Mouse (Mus musculus) neural tube, embryonic 11.5 days (tissue): Measurements from ENCODE around the gene Wdr60. TPM values are rescaled to one million over a fixed set of nuclear protein-coding genes. Genes with fewer than 3 reads are reported as not detected.

Experiments
- ATAC-seq: fragments of 200-750 bp; cut with Nextera tagmentation; 2 replicates; pipeline ENCODE4 v1.8.0; 2017; ENCODE audit warnings: moderate number of reproducible peaks, mild to moderate bottlenecking, moderate TSS enrichment, moderate library complexity; ENCODE audit not compliant: insufficient read depth, low FRiP score, low TSS enrichment
- DNase-seq: peaks from one replicate; pipeline ENCODE4 v3.0.0-alpha.2; 2015; ENCODE audit warnings: low spot score
- H3K27ac ChIP-seq: fragments of 300-500 bp; sonication (generic); 2 replicates; pipeline ENCODE4 v1.5.1; 2014; ENCODE audit warnings: low read depth, mild to moderate bottlenecking, low read length
- H3K27me3 ChIP-seq: fragments of 300-500 bp; sonication (generic); 2 replicates; pipeline ENCODE4 v1.6.1; 2014; ENCODE audit warnings: mild to moderate bottlenecking, low read length, mixed read lengths; ENCODE audit not compliant: control insufficient read depth, insufficient read depth
- H3K36me3 ChIP-seq: fragments of 300-500 bp; sonication (generic); 2 replicates; pipeline ENCODE4 v1.6.1; 2014; ENCODE audit warnings: mild to moderate bottlenecking, low read length, moderate library complexity, mixed read lengths; ENCODE audit not compliant: control insufficient read depth, insufficient read depth
- H3K4me1 ChIP-seq: fragments of 300-500 bp; sonication (generic); 2 replicates; pipeline ENCODE4 v1.6.1; 2014; ENCODE audit warnings: low read length, mixed read lengths; ENCODE audit not compliant: control insufficient read depth, insufficient read depth
- H3K4me2 ChIP-seq: fragments of 300-500 bp; sonication (generic); 2 replicates; pipeline ENCODE4 v1.6.1; 2014; ENCODE audit warnings: low read depth, mild to moderate bottlenecking, moderate library complexity
- H3K4me3 ChIP-seq: fragments of 300-500 bp; sonication (generic); 2 replicates; pipeline ENCODE4 v1.5.1; 2014; ENCODE audit warnings: low read depth, low read length
- H3K9ac ChIP-seq: fragments of 300-500 bp; sonication (generic); 2 replicates; pipeline ENCODE4 v1.6.1; 2014; ENCODE audit warnings: mild to moderate bottlenecking, low read length
- H3K9me3 ChIP-seq: fragments of 300-500 bp; sonication (generic); 2 replicates; pipeline ENCODE4 v1.6.1; 2016; ENCODE audit warnings: low read length; ENCODE audit not compliant: control insufficient read depth
- WGBS: fragments of 180-500 bp; shearing (Covaris S2); extraction: QIAGEN DNeasy Blood & Tissue Kit; methylation state at CpG from one replicate; pipeline ENCODE4 v1.1.7; 2014; 5-methylcytosine and 5-hydroxymethylcytosine counted together
- polyA plus RNA-seq: library from polyadenylated mRNA; unstranded; fragments of >200 nt; fragmentation: Nextera tagmentation; extraction: Ambion mirVana; gene quantifications from 2 replicates; pipeline ENCODE4 v1.2.1, GENCODE M21; 2014

Wdr60 gene
- polyA plus RNA-seq, 1 experiment from 2014 or later, result 14.9 TPM

DNA sequence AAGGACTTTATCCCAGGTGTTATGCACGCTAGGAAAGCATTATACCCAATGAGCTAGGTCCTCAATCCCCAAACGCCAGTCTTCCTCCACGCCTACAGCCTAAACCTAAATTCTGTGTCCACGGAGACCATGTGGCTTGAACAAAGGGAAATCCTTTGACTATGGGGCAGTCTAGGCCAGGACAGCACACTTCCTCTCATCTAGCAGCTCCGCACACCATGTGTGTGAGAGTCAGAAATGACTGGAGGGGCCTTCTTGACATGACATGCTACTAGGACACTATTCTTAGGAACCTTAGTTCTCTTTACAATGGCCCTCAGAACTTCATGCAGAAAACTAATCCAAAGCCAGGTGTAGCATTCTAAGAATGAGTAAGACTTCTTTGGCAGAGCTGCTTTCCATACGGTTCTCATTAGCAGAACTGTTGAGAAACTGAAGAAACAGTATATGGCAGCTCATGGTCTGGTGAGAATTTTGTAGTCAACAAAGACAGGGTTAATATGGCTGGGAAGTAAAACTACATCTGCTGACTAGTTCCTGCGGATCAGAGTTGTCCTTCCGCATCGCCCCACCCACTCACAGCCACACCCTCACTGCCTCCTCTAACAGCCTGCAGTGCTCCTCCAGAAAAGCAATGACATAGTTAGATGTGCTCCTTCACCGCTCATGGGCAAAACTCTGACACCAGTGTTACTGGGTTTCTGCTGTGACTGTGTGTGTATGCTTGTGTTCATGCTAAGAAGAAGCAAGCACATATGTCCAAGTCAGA lies 36.3 kb downstream of the Wdr60 start:
- Histone ChIP-seq H3K36me3 (no peaks in the 10 kb centered on the region), H3K9ac (no peak overlapping the region), H3K9me3 (no peaks in the 10 kb centered on the region), H3K27me3 (no peaks in the 10 kb centered on the region), H3K4me2 (no peak overlapping the region), H3K4me1 (no peaks in the 10 kb centered on the region), H3K27ac (no peak overlapping the region), H3K4me3 (no peak overlapping the region)
- no peak for ATAC-seq
- 90% methylated on average over 10 of the region's 10 CpGs for WGBS
- no peak for DNase-seq

DNA sequence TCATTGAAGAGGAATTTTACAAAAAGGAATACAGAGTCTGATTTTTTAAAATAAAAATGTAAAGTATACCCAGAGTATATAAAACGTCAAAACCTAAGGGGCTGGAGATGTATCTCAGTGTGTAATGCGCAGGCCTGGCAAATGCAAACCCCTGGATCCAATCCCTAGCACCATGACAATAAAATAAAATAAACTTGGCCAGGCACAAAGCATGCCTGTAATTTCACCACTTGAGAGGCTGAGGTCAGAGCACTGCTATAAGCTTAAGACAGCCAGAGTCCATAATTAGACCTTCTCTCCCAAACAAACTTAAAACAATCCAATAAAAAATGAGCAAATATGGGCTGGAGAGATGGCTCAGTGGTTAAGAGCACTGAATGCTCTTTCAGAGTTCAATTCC lies 39.7 kb downstream of the Wdr60 start:
- H3K9me3 ChIP-seq, result no peaks in the 10 kb centered on the region
- no peak overlapping the region for H3K27ac ChIP-seq
- WGBS, result 99% methylated on average over 2 of the region's 2 CpGs
- H3K4me1 ChIP-seq, result no peaks in the 10 kb centered on the region
- no peak for DNase-seq
- H3K4me3 ChIP-seq, result no peak overlapping the region
- ATAC-seq, result no peak
- H3K36me3 ChIP-seq, result no peaks in the 10 kb centered on the region
- H3K9ac ChIP-seq, result no peak overlapping the region
- no peak overlapping the region for H3K4me2 ChIP-seq
- H3K27me3 ChIP-seq, result no peaks in the 10 kb centered on the region

DNA sequence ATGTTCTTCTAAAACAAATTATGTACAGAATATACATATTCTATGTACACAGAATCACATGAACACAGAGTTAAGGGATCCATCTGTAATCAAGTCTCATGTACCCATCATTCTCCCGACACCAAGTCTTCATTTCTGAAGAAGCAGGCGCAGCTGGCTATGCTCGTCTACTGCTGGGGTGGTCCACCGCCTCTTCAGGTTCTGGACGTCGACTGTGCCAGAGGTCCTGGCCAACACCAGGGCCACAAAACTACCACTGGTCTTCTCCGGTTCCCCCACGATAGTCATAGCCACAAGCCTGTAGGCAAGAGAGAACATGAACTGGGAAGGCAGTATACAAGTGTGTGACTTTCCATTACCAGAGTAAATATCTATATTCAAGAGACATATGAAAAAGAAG lies 55.3 kb downstream of the Wdr60 start:
- no peak for DNase-seq
- Histone ChIP-seq H3K4me2 (no peak overlapping the region), H3K9ac (no peak overlapping the region), H3K9me3 (no peaks in the 10 kb centered on the region), H3K4me1 (no peaks in the 10 kb centered on the region), H3K27ac (no peak overlapping the region), H3K36me3 (no peaks in the 10 kb centered on the region), H3K4me3 (no peak overlapping the region), H3K27me3 (no peaks in the 10 kb centered on the region)
- WGBS, result 93% methylated on average over 8 of the region's 8 CpGs
- ATAC-seq, result no peak

DNA sequence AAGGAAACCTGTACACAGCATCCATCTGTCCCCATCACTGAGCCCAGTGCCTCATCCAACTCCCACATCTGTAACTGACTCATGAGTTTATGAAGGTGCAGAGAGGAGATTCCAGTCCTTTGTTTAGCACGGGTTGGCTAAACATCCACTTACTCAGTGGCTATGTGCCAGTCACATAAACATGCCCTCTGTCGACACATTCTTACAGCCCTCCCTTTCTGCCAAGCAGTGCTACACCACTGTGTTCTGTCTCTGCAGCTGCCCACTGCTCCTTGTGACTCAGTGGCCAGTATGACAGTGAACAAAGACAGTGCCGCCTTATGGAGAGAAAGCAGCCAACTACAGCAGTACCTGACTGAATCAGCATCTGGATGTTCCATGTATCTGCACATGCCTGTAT lies 57.1 kb downstream of the Wdr60 start:
- Histone ChIP-seq H3K9ac (no peak overlapping the region), H3K4me3 (no peak overlapping the region), H3K36me3 (no peaks in the 10 kb centered on the region), H3K27me3 (no peaks in the 10 kb centered on the region), H3K4me2 (no peak overlapping the region), H3K9me3 (no peaks in the 10 kb centered on the region), H3K4me1 (no peaks in the 10 kb centered on the region), H3K27ac (no peak overlapping the region)
- 92% methylated on average over 3 of the region's 3 CpGs for WGBS
- no peak for ATAC-seq
- DNase-seq, result no peak

DNA sequence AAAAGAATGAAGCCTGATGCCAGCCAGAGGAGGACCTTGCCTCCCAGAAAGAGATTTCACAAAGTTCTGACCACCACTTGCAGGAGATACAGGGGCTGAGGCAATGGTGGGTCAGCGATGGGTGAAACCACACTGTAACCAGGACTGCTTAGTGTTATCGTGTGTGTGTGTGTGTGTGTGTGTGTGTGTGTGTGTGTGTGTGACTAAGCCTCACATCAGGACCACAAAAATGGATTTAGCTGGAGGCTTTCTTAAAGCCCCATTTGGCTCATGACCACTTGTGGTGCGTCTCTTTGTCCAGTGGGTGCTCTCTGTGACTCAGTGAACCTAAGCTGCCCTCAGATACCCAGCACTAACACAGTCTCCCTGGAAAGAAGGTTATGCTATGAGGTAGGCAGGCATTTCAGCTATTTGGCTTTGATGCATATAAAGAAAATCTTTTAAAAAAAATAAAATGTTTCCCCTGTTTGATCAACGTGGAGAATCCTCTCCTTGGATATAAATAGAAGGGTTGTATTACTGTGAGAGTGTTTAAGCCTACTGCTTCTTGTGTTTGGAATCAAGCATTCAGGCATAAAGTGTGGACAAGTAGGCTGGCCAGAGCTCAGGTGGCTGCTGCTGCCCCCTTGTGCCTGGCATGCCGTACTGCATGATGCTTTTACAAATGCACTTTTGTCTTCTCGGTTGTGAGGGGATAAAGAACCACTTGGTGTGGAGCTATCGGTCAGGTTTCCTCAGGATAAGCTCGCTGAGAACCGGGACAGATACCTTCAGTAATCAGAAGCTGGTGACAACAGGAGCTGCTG lies 60.4 kb downstream of the Wdr60 start:
- ATAC-seq, result peak; percentile 71; the same call in 1 of the 2 replicates
- Histone ChIP-seq H3K4me3 (no peak overlapping the region), H3K9ac (no peak overlapping the region), H3K27me3 (no peaks in the 10 kb centered on the region), H3K9me3 (no peaks in the 10 kb centered on the region), H3K27ac (no peak overlapping the region), H3K4me2 (no peak overlapping the region), H3K36me3 (no peaks in the 10 kb centered on the region), H3K4me1 (no peaks in the 10 kb centered on the region)
- peak; percentile 60 for DNase-seq
- 40% methylated on average over 9 of the region's 9 CpGs for WGBS

DNA sequence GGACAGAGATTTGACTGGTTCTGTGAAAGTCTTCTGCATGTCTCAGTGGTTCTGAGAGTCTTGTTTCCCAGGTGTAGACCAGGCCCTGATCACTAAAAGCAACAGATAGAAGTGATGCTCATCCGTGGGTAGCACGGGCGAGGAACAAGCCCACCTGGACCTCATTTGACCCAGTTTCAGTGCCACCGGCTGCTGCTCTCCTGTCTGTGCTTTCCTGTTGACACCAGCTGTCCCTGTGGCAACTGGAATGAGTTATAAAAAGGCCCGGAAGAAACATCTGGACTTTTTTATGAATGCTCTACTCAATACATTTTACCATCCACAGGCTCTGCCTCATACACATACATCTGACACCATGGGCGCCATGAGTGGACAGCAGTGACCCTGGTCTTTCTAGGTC lies 64.0 kb downstream of the Wdr60 start:
- 89% methylated on average over 6 of the region's 6 CpGs for WGBS
- DNase-seq, result no peak
- Histone ChIP-seq H3K27me3 (no peaks in the 10 kb centered on the region), H3K36me3 (no peaks in the 10 kb centered on the region), H3K9ac (no peak overlapping the region), H3K9me3 (no peaks in the 10 kb centered on the region), H3K27ac (no peak overlapping the region), H3K4me2 (no peak overlapping the region), H3K4me1 (no peaks in the 10 kb centered on the region), H3K4me3 (no peak overlapping the region)
- no peak for ATAC-seq

DNA sequence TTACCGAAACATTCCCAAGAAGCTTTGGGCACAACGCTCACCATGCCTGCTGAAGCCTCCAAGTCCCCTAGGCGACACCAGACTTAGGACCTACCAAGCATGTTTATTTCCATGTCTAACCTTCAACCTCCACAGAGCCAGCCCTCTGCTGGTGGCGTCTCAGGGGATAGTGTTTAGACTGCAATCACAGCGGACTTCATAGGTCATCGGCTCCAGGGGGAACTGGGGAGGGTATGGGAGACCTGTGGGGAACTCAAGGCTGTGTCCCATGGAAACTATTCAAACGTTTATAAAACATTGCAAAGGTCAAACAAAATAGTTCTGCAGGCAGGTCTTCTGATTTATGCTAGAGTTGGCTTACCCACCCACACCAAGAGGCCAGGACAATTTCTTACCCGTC lies 66.6 kb downstream of the Wdr60 start:
- no peak for ATAC-seq
- Histone ChIP-seq H3K9ac (no peak overlapping the region), H3K4me2 (no peak overlapping the region), H3K36me3 (no peaks in the 10 kb centered on the region), H3K27me3 (no peaks in the 10 kb centered on the region), H3K4me3 (no peak overlapping the region), H3K4me1 (no peaks in the 10 kb centered on the region), H3K9me3 (no peaks in the 10 kb centered on the region), H3K27ac (no peak overlapping the region)
- 81% methylated on average over 8 of the region's 8 CpGs for WGBS
- no peak for DNase-seq

DNA sequence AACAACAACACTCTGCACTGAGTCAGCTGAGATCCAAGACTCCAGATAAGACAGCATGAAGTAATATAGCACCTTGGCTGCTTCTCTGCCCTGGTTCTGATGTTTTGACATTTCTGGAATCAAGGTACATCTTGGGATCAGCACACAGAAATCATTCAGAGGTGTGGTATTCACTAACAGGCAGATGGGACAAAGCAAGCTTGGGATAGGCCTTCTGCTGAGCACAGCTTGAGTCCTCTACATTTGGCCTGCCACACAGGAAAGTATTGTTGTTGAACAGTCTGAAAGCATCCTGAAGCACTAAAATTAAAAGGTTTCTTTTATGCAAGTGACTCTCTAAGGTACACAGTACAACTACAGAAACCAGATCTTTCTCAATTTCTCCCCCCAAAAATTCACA lies 68.2 kb downstream of the Wdr60 start:
- DNase-seq (no peak), ATAC-seq (no peak)
- no peaks in the 10 kb centered on the region for H3K27me3 ChIP-seq
- H3K36me3 ChIP-seq, result no peaks in the 10 kb centered on the region
- no peak overlapping the region for H3K4me2 ChIP-seq
- no peaks in the 10 kb centered on the region for H3K4me1 ChIP-seq
- H3K9me3 ChIP-seq, result no peaks in the 10 kb centered on the region
- no peak overlapping the region for H3K9ac ChIP-seq
- no peak overlapping the region for H3K4me3 ChIP-seq
- no peak overlapping the region for H3K27ac ChIP-seq

DNA sequence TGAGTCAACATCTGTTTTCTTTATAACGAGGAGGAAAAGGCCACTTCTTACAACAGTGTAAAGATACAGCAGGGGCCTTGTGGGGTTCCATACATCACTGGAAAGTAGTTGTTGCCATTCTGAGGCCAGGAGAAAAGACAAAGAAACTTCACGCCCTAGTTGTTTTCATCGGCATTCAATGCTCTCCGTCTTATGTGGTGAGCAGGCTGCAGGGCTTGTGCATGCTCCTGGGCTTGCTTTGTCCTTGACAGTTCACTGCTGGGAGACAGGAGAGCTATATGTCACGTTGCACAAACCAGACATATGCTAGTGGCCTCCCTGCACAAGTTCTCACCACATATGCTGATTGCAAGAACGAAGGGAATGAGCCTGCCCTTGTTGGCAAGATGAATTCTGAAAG lies 68.9 kb downstream of the Wdr60 start:
- DNase-seq (no peak), ATAC-seq (no peak)
- no peak overlapping the region for H3K27ac ChIP-seq
- H3K27me3 ChIP-seq, result no peaks in the 10 kb centered on the region
- no peaks in the 10 kb centered on the region for H3K4me1 ChIP-seq
- H3K36me3 ChIP-seq, result no peaks in the 10 kb centered on the region
- H3K4me3 ChIP-seq, result no peak overlapping the region
- no peaks in the 10 kb centered on the region for H3K9me3 ChIP-seq
- H3K9ac ChIP-seq, result no peak overlapping the region
- 46% methylated on average over 6 of the region's 6 CpGs for WGBS
- no peak overlapping the region for H3K4me2 ChIP-seq
